Mouse (Mus musculus): ENCODE results near the gene Grhl3.

Grhl3 gene

GRCm38 (mm10) chr4:135572276-135572675, 1.2 kb downstream of the Grhl3 start:
- DNase-seq (ENCODE audit: low read depth): peak; percentile 35

- DNase-seq (ENCODE audit: low read depth): no peak
Measured at GRCm38 (mm10) chr4:135571037-135571550, 2.3 kb downstream of the Grhl3 start.

DNA sequence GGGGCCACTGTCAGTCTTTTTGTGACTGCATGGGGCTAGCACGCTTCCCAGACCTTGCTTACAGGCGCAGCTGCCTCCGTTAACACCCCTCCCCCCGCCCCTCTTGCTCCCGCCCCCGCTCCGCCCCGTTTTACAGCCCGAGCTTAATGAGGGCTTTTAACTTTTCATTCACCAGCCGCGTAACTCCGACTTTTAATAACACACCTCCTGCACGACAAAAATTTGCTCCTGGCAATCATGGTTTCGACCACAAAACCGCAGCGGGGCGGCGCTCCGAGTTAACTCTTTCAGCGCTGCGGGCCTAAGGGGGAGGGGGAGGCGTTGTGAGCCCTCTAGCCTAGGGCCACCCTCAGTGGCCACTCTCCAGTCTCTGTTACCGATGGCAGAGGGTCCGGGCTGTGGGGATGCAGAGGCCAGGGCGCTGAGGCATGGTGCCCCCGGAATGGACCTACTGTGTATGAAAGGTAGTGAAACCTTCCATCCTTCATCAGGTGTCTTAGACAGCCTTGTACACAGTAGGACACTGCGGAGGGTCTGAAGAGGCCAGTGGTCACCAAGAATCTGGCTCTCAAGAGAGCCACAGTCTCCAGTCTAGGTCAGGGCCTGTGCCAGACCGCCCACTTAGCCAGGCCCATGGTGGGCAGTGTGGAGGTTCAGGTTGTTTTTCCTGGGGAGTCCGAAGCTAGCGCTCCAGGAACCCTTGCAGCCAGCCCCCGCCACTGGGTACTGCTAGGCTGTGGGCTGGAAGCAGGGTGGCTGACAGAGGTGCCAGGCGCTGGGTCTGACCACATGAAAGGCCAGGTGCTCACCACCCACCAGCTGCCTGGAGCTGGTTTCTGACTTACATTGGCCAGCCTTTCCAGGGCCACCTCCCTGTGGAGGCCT, 3.0 kb downstream of the Grhl3 start:
- DNase-seq (ENCODE audit: low read depth): peak; percentile 82

- no peak for DNase-seq (ENCODE audit: low read depth)
Measured at GRCm38 (mm10) chr4:135569201-135569600, 4.2 kb downstream of the Grhl3 start.

GRCm38 (mm10) chr4:135567484-135567883, 5.9 kb downstream of the Grhl3 start:
- DNase-seq (ENCODE audit: low read depth): no peak

- DNase-seq (ENCODE audit: low read depth): no peak
Measured at GRCm38 (mm10) chr4:135567042-135567441, 6.4 kb downstream of the Grhl3 start.

DNA sequence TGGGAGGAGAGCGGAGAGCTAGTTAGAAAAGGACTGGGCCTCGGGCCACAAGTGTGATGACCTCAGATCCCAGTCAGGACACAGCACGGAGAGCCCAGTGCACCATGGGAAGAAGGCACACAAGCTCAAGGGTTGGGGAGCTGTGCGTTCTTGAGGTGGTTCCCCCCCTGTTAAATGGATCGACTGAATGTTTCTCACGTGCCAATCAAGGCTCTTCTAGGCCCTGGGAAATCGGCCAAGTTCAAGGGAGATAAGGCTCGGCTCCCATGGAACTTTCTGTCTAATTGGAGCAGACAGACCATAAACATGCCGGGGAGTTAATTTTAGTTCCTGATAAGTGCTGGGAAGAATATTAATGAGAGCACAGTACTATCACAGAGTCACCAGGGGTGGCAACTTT, 8.0 kb downstream of the Grhl3 start:
- no peak for DNase-seq (ENCODE audit: low read depth)

GRCm38 (mm10) chr4:135563794-135564193, 9.6 kb downstream of the Grhl3 start:
- DNase-seq (ENCODE audit: low read depth): no peak

DNA sequence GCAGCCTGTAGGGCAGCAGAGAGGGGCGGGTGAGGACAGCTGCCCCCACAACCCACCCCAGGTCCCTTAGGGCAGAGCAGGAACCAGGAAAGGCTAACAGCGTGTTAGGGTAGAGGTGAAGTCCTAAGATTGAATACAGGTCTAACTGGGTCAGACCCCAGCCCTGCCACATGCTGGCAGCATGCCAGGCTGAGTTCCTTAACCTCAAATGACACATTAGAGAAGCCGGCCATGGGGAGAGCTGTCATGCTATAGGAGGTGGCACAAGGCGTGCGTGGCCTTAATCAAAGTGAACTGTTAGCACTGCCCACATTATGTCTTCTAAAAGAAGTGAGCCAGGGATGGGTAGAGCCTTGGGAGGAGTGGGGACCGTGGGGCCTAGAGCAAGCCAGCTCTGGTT, 24.1 kb downstream of the Grhl3 start:
- DNase-seq (ENCODE audit: low read depth): peak; percentile 11

DNA sequence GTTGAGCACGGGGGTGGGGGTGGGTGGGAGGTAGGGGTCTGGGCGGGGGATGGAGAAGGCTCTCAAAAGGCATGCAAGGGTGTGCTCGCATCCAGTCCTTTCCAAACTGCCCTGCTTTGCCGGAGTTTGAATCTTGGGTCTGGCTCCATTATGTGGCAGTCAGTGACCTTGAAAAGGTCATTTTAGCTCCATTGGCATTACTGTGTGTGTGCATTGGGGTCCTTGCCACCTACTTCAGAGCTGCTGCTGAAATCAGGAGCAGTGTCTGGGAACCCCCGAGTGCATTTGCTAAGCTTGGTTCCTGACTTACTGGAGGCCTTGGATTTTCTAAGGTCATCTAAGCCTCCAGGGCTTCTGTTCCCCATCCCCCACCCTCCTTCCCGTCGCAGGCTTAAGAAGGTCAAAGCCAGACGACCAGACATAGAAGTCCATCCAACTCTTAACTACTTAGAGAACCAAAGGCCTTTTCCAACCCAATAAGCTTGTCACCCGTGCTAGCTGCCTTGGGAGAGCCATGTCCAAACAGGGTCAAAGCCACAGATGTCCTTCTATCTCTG, 24.8 kb downstream of the Grhl3 start:
- DNase-seq (ENCODE audit: low read depth): no peak

- no peak for DNase-seq (ENCODE audit: low read depth)
Measured at GRCm38 (mm10) chr4:135548108-135548507, 25.3 kb downstream of the Grhl3 start.

GRCm38 (mm10) chr4:135547551-135547950, 25.9 kb downstream of the Grhl3 start:
- DNase-seq (ENCODE audit: low read depth): no peak

GRCm38 (mm10) chr4:135546793-135547192, 26.6 kb downstream of the Grhl3 start:
- no peak for DNase-seq (ENCODE audit: low read depth)

GRCm38 (mm10) chr4:135546008-135546407, 27.4 kb downstream of the Grhl3 start:
- no peak for DNase-seq (ENCODE audit: low read depth)

DNA sequence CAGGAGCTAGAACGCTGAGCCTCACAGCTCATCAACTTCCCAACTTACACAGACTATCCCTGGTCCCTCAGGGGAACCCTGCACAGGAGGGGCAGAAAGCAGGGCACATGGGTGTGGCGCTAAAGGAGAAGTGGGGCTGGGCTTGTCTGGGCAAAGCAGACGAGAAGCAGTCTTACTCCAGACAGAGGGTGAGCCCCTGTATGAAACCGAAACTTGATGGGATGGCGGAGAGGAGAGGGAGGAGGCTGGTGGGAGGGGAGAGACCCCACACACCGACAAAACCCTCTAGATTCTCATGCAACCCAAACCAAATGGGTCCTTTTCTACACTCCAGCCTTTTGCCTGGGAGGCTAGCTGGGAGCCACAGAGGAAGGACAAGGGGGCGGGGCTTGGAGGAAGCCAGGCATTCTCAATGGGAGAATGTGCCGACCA, 28.3 kb downstream of the Grhl3 start:
- DNase-seq (ENCODE audit: low read depth): peak; percentile 22

GRCm38 (mm10) chr4:135544284-135544683, 29.1 kb downstream of the Grhl3 start:
- no peak for DNase-seq (ENCODE audit: low read depth)

DNA sequence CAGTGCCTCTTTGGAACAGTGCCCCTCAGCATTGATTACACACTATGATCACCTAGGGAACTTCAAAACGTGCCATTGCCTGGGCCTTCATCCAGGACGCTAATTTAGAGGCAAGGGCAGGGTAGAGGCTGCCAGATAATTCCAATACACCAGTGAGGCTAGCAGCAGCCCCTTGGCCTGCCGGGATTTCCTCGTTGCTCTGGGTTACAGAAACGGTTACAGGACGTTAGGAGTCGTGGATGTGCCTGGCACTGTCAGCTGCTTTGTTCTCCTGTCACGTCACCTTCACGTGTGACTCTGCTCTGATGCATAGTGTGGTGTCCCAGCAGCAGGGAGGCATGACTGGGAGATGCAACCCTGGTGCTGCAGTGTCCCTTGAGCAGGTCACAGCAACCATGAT, 33.4 kb downstream of the Grhl3 start:
- DNase-seq (ENCODE audit: low read depth): no peak

DNA sequence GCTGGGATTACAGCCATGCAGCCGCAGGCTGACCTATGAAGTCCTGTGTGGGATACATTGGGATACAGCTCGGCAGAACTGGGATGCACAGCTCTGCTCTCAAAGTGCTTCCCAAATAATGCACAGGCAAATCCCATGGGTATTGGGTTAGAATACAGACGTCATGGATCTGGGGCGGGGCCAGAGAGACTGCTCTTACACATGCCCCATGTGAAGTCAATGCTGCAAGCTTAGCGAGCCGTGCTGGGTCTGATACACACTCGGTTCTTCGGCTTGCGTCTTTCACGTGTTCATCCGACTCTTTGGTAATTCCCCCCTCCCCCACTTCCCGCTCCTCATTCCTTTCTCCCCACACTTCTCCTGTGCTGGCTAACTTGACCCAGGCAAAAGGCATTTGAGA, 34.4 kb downstream of the Grhl3 start:
- no peak for DNase-seq (ENCODE audit: low read depth)

DNA sequence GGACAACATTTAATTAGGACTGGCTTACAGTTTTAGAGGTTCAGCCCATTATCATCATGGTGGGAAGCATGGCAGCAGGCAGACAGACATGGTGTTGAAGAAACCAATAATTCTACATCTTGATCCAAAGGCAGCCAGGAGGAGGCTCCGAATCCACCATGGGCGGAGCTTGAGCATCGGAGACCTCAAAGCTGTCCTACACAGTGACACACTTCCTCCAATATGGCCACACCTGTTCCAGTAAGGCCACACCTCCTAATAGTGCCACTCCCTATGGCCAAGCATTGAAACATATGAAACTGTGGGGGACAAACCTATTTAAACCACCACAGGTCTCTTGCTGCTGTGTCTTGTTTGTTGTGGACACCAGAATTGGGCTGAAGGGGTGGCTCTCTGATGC, 38.4 kb downstream of the Grhl3 start:
- no peak for DNase-seq (ENCODE audit: low read depth)

DNA sequence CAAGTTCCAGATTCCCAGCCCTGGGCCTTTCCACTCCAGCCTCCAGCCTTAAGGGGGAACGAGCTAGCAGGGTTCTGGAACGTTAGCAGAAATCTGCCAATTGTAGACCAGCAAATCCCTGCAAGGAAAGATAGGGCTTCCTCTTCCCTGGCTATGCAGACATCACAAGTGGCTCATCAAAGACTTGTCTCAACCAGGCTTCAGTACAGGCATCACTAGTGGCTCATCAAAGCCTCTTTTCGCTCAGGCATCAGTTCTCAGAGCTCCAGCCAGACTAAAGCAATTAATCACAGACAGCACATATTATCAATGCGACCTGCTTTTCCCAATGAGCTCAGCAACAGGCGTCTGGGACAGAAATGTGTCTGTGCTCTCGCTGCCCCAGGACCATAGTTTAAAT, 40.4 kb downstream of the Grhl3 start:
- no peak for DNase-seq (ENCODE audit: low read depth)

DNA sequence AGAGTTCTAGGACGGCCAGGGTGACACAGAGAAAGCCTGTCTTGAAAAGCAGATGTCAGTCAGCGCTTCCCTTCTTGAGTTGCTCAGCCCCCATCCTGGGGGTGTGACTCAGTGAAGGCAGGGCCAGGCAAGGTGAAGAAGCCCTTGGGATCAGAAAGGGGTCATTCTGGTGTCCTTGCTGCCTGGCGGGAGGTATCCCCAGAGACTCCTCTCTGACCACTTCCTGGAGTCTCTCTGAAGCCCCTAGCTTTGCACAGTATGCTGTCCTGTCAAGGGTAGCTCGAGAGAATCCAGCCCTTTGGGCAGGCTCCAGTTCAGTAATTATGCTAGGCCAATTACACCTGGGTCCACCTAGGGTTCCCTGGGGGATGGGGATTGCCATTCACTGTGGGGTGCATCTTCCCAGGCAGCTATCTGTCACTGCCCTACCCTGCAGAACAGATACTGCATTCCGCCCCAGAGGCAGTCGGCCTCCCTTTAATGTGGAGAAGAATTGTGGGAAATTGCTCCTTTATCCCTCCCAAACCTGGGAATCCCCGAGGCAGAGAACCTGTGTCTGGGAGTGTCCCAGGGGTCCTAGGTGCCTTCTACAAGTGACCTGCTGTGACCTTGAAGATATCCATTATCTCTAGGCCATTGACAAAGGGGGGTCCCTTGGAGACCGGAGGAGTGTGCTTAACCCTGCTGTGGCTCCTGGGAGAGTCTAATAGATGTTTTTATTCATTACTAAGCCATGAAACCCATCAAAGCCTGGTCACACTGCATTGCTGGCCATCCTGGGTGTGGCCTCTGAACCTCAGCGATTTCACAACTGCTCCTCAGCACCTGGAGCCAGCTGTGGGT, 41.4 kb downstream of the Grhl3 start:
- DNase-seq (ENCODE audit: low read depth): no peak

DNA sequence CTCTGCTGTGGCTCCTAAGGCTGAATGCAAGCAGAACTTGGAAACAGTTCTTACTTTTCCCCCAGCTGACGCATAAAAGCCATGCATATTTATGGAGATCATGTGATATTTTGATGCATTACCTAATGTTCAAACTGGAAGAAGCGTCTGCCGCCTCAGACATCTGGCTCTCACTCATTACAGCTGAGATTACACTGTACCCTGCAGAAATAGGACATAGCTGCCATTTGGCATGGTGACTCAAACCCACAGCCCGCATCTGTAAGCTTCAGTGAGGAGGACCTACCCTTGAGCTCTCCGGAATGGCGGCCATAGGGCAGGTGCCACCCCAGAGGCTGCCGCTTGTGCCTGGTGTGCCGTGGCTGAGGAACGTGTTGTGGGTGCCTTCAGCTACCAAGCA, 42.2 kb downstream of the Grhl3 start:
- DNase-seq (ENCODE audit: low read depth): no peak

DNA sequence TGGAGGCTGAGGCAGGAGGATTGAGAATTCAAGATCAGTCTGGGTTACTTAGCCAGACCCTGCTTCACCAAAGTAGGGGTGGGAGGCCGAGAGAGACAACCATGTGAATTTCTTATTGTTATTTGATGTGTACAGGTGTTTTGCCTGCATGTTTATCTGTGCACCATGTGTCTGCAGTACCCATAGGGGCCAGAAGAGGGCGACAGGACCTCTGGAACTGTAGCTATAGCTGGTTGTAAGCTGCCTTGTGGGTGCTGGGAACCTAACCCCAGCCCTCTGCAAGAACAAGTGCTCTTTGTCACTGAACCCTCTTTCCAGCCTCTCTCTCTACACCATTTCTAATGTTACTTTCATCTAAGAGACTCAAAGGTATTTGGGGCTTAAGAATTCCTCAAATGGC, 43.2 kb downstream of the Grhl3 start:
- no peak for DNase-seq (ENCODE audit: low read depth)
